Mouse (Mus musculus): ENCODE measurements at regions not wholly inside any gene's neighbourhood (a gene's known extent, or its start where the extent isn't known, plus 50 kb on each side); places are given as distances from the start of the nearest gene placed in this dataset.

- no peak for TF ChIP-seq CTCF (IDR thresholded peaks at IDR 0.05; ENCODE audit: extremely low read depth, insufficient read depth, insufficient read length, insufficient replicate concordance)
- 87% methylated on average over 8 of the region's 8 CpGs for WGBS
- DNase-seq (ENCODE audit: low read depth in 1 of 2, low spot score in 2 of 2): no peak
- Histone ChIP-seq H3K27me3 (ENCODE audit: control insufficient read depth, insufficient read depth, low read length) (no peaks in the 10 kb centered on the region), H3K36me3 (ENCODE audit: control insufficient read depth, insufficient read depth, low read length) (no peaks in the 10 kb centered on the region), H3K4me3 (ENCODE audit: extremely low read depth, insufficient read depth, insufficient read length) (no peak overlapping the region), H3K4me1 (ENCODE audit: control insufficient read depth, insufficient read depth, insufficient read length) (no peaks in the 10 kb centered on the region), H3K27ac (ENCODE audit: insufficient read depth, low read length) (no peak overlapping the region)
Observed at GRCm38 (mm10) chr4:124417176-124417575, 193.4 kb downstream of the 3100002H09Rik start.

GRCm38 (mm10) chr4:124416266-124416665, 194.3 kb downstream of the 3100002H09Rik start:
- no peak overlapping the region for H3K4me3 ChIP-seq (ENCODE audit: extremely low read depth, insufficient read depth, insufficient read length)
- no peaks in the 10 kb centered on the region for H3K4me1 ChIP-seq (ENCODE audit: control insufficient read depth, insufficient read depth, insufficient read length)
- no peaks in the 10 kb centered on the region for H3K36me3 ChIP-seq (ENCODE audit: control insufficient read depth, insufficient read depth, low read length)
- WGBS: 92% methylated on average over 6 of the region's 6 CpGs
- DNase-seq (ENCODE audit: low read depth in 1 of 2, low spot score in 2 of 2): no peak
- no peak overlapping the region for H3K27ac ChIP-seq (ENCODE audit: insufficient read depth, low read length)
- TF ChIP-seq POLR2A (IDR thresholded peaks at IDR 0.05; ENCODE audit: low read depth, low read length): no peak
- no peak for TF ChIP-seq CTCF (IDR thresholded peaks at IDR 0.05; ENCODE audit: extremely low read depth, insufficient read depth, insufficient read length, insufficient replicate concordance)
- no peaks in the 10 kb centered on the region for H3K27me3 ChIP-seq (ENCODE audit: control insufficient read depth, insufficient read depth, low read length)

GRCm38 (mm10) chr4:124414386-124414785, 196.2 kb downstream of the 3100002H09Rik start:
- Histone ChIP-seq H3K36me3 (ENCODE audit: control insufficient read depth, insufficient read depth, low read length) (no peaks in the 10 kb centered on the region), H3K4me1 (ENCODE audit: control insufficient read depth, insufficient read depth, insufficient read length) (no peaks in the 10 kb centered on the region), H3K27me3 (ENCODE audit: control insufficient read depth, insufficient read depth, low read length) (no peaks in the 10 kb centered on the region), H3K4me3 (ENCODE audit: extremely low read depth, insufficient read depth, insufficient read length) (no peak overlapping the region), H3K27ac (ENCODE audit: insufficient read depth, low read length) (no peak overlapping the region)
- WGBS: 91% methylated on average over 7 of the region's 7 CpGs
- DNase-seq (ENCODE audit: low read depth in 1 of 2, low spot score in 2 of 2): no peak
- TF ChIP-seq POLR2A (IDR thresholded peaks at IDR 0.05; ENCODE audit: low read depth, low read length) (no peak), CTCF (IDR thresholded peaks at IDR 0.05; ENCODE audit: extremely low read depth, insufficient read depth, insufficient read length, insufficient replicate concordance) (no peak)

GRCm38 (mm10) chr4:124409279-124409678, 201.3 kb downstream of the 3100002H09Rik start:
- Histone ChIP-seq H3K27ac (ENCODE audit: insufficient read depth, low read length) (no peak overlapping the region), H3K4me1 (ENCODE audit: control insufficient read depth, insufficient read depth, insufficient read length) (no peaks in the 10 kb centered on the region), H3K36me3 (ENCODE audit: control insufficient read depth, insufficient read depth, low read length) (no peaks in the 10 kb centered on the region), H3K4me3 (ENCODE audit: extremely low read depth, insufficient read depth, insufficient read length) (no peak overlapping the region), H3K27me3 (ENCODE audit: control insufficient read depth, insufficient read depth, low read length) (no peaks in the 10 kb centered on the region)
- 87% methylated on average over 1 of the region's 1 CpGs for WGBS
- TF ChIP-seq CTCF (IDR thresholded peaks at IDR 0.05; ENCODE audit: extremely low read depth, insufficient read depth, insufficient read length, insufficient replicate concordance) (no peak), POLR2A (IDR thresholded peaks at IDR 0.05; ENCODE audit: low read depth, low read length) (no peak)
- DNase-seq (ENCODE audit: low read depth in 1 of 2, low spot score in 2 of 2): no peak

GRCm38 (mm10) chr4:124402075-124402474, 208.5 kb downstream of the 3100002H09Rik start:
- TF ChIP-seq POLR2A (IDR thresholded peaks at IDR 0.05; ENCODE audit: low read depth, low read length) (no peak), CTCF (IDR thresholded peaks at IDR 0.05; ENCODE audit: extremely low read depth, insufficient read depth, insufficient read length, insufficient replicate concordance) (no peak)

GRCm38 (mm10) chr4:124400741-124401140, 209.9 kb downstream of the 3100002H09Rik start:
- Histone ChIP-seq H3K27ac (ENCODE audit: insufficient read depth, low read length) (no peak overlapping the region), H3K4me3 (ENCODE audit: extremely low read depth, insufficient read depth, insufficient read length) (no peak overlapping the region), H3K27me3 (ENCODE audit: control insufficient read depth, insufficient read depth, low read length) (no peaks in the 10 kb centered on the region), H3K4me1 (ENCODE audit: control insufficient read depth, insufficient read depth, insufficient read length) (no peaks in the 10 kb centered on the region), H3K36me3 (ENCODE audit: control insufficient read depth, insufficient read depth, low read length) (no peaks in the 10 kb centered on the region)
- no peak for DNase-seq (ENCODE audit: low read depth in 1 of 2, low spot score in 2 of 2)
- WGBS: 88% methylated on average over 8 of the region's 8 CpGs
- TF ChIP-seq POLR2A (IDR thresholded peaks at IDR 0.05; ENCODE audit: low read depth, low read length): no peak
- no peak for TF ChIP-seq CTCF (IDR thresholded peaks at IDR 0.05; ENCODE audit: extremely low read depth, insufficient read depth, insufficient read length, insufficient replicate concordance)

More at GRCm38 (mm10) chr4:124402075-124402474, 208.5 kb downstream of the 3100002H09Rik start:
- Histone ChIP-seq H3K4me3 (ENCODE audit: extremely low read depth, insufficient read depth, insufficient read length) (no peak overlapping the region), H3K27me3 (ENCODE audit: control insufficient read depth, insufficient read depth, low read length) (no peaks in the 10 kb centered on the region), H3K27ac (ENCODE audit: insufficient read depth, low read length) (no peak overlapping the region), H3K36me3 (ENCODE audit: control insufficient read depth, insufficient read depth, low read length) (no peaks in the 10 kb centered on the region), H3K4me1 (ENCODE audit: control insufficient read depth, insufficient read depth, insufficient read length) (no peaks in the 10 kb centered on the region)
- no peak for DNase-seq (ENCODE audit: low read depth in 1 of 2, low spot score in 2 of 2)
- WGBS: 81% methylated on average over 8 of the region's 8 CpGs

- no peaks in the 10 kb centered on the region for H3K27me3 ChIP-seq (ENCODE audit: control insufficient read depth, insufficient read depth, low read length)
- H3K4me3 ChIP-seq (ENCODE audit: extremely low read depth, insufficient read depth, insufficient read length): no peak overlapping the region
- no peaks in the 10 kb centered on the region for H3K4me1 ChIP-seq (ENCODE audit: control insufficient read depth, insufficient read depth, insufficient read length)
- no peak overlapping the region for H3K27ac ChIP-seq (ENCODE audit: insufficient read depth, low read length)
- WGBS: 75% methylated on average over 6 of the region's 6 CpGs
- DNase-seq (ENCODE audit: low read depth in 1 of 2, low spot score in 2 of 2): no peak
- no peaks in the 10 kb centered on the region for H3K36me3 ChIP-seq (ENCODE audit: control insufficient read depth, insufficient read depth, low read length)
- TF ChIP-seq POLR2A (IDR thresholded peaks at IDR 0.05; ENCODE audit: low read depth, low read length): no peak
- TF ChIP-seq CTCF (IDR thresholded peaks at IDR 0.05; ENCODE audit: extremely low read depth, insufficient read depth, insufficient read length, insufficient replicate concordance): no peak
Observed at GRCm38 (mm10) chr4:124400136-124400675, 210.4 kb downstream of the 3100002H09Rik start.

All from spleen, adult 2 months (tissue).